Mouse (Mus musculus) testis, adult 2 months (tissue): ENCODE data around the gene Pigu. TPM values are rescaled to one million over a fixed set of nuclear protein-coding genes. Genes with fewer than 3 reads are reported as not detected.
A peak's percentile ranks its signal among the peaks of the same experiment; 100 is the strongest.

ENCODE experiments used
- H3K27ac ChIP-seq: fragments of 200-500 bp; 2 replicates; pipeline ENCODE4 v1.5.1; 2012; ENCODE audit warnings: low read depth, low read length; ENCODE audit not compliant: control insufficient read depth, insufficient read depth
- H3K27me3 ChIP-seq: fragments of 200-500 bp; 2 replicates; pipeline ENCODE4 v1.6.1; 2012; ENCODE audit warnings: mild to moderate bottlenecking, low read length, moderate library complexity; ENCODE audit not compliant: control insufficient read depth, insufficient read depth
- H3K36me3 ChIP-seq: fragments of 200-500 bp; 2 replicates; pipeline ENCODE4 v1.6.1; 2012; ENCODE audit warnings: mild to moderate bottlenecking, low read length; ENCODE audit not compliant: control insufficient read depth, insufficient read depth
- H3K4me1 ChIP-seq: fragments of 200-500 bp; 2 replicates; pipeline ENCODE4 v1.6.1; 2012; ENCODE audit warnings: low read length; ENCODE audit not compliant: control insufficient read depth, insufficient read depth
- H3K4me3 ChIP-seq: fragments of 200-500 bp; 2 replicates; pipeline ENCODE4 v1.5.1; 2012; ENCODE audit warnings: low read depth, mild to moderate bottlenecking, low read length, moderate library complexity, mixed read lengths; ENCODE audit not compliant: control insufficient read depth
- CTCF ChIP-seq: fragments of 200-500 bp; IDR thresholded peaks from 2 replicates; pipeline ENCODE4 v1.5.1; 2012; ENCODE audit warnings: low read depth, mild to moderate bottlenecking, inconsistent platforms, low read length, moderate library complexity; ENCODE audit not compliant: control insufficient read depth, insufficient read depth, insufficient replicate concordance
- POLR2A ChIP-seq: fragments of 200-500 bp; IDR thresholded peaks from 2 replicates; pipeline ENCODE4 v1.6.1; 2012; ENCODE audit warnings: low read depth, mild to moderate bottlenecking, inconsistent platforms, low read length, moderate library complexity; ENCODE audit not compliant: control insufficient read depth
- polyA plus RNA-seq: library from polyadenylated mRNA; depleted of rRNA; stranded (reverse); fragments of >200 nt; gene quantifications from 2 replicates; pipeline ENCODE4 v1.2.3, GENCODE M21; 2012; rRNA removed

The Pigu gene
- polyA plus RNA-seq: 26.0 and 36.9 TPM in 2 replicates

- Histone ChIP-seq H3K4me3 (peak within 1 kb of the TSS; percentile 97), H3K36me3 (no peaks in the 10 kb centered on the region), H3K4me1 (peaks cover 2% of the 10 kb centered on the region; the same call in 1 of the 2 replicates), H3K27me3 (no peaks in the 10 kb centered on the region), H3K27ac (peak within 1 kb of the TSS; percentile 86)
- TF ChIP-seq CTCF (no peak), POLR2A (peak; percentile 89)
Observed at GRCm38 (mm10) chr2:155356971-155357591, at the start of gene Pigu. Gene Pigu, minus strand, starts transcription at chr2:155357430.

- Histone ChIP-seq H3K4me3 (no peak overlapping the region), H3K27me3 (no peaks in the 10 kb centered on the region), H3K27ac (no peak overlapping the region), H3K36me3 (no peaks in the 10 kb centered on the region; the same call in 1 of the 2 replicates), H3K4me1 (no peaks in the 10 kb centered on the region)
- TF ChIP-seq CTCF (no peak), POLR2A (no peak)
Observed at GRCm38 (mm10) chr2:155404635-155405034, 47.4 kb upstream of the Pigu start.

- no peak overlapping the region for H3K4me3 ChIP-seq
- no peaks in the 10 kb centered on the region; the same call in 1 of the 2 replicates for H3K36me3 ChIP-seq
- H3K4me1 ChIP-seq: no peaks in the 10 kb centered on the region
- no peak for TF ChIP-seq CTCF
- TF ChIP-seq POLR2A: no peak
- no peak overlapping the region for H3K27ac ChIP-seq
- H3K27me3 ChIP-seq: no peaks in the 10 kb centered on the region
Observed at GRCm38 (mm10) chr2:155401926-155402325, 44.7 kb upstream of the Pigu start.

GRCm38 (mm10) chr2:155400276-155400675, 43.0 kb upstream of the Pigu start:
- TF ChIP-seq POLR2A (no peak), CTCF (no peak)
- Histone ChIP-seq H3K27ac (no peak overlapping the region), H3K36me3 (no peaks in the 10 kb centered on the region; the same call in none of the 2 replicates), H3K4me3 (no peak overlapping the region), H3K27me3 (no peaks in the 10 kb centered on the region), H3K4me1 (no peaks in the 10 kb centered on the region)

- Histone ChIP-seq H3K36me3 (no peaks in the 10 kb centered on the region; the same call in none of the 2 replicates), H3K27ac (no peak overlapping the region), H3K4me3 (no peak overlapping the region), H3K4me1 (no peaks in the 10 kb centered on the region), H3K27me3 (no peaks in the 10 kb centered on the region)
- TF ChIP-seq POLR2A (no peak), CTCF (no peak)
Observed at GRCm38 (mm10) chr2:155394586-155394985, 37.4 kb upstream of the Pigu start.

GRCm38 (mm10) chr2:155388573-155388972, 31.3 kb upstream of the Pigu start:
- no peak for TF ChIP-seq POLR2A
- TF ChIP-seq CTCF: no peak
- Histone ChIP-seq H3K4me3 (no peak overlapping the region), H3K36me3 (no peaks in the 10 kb centered on the region; the same call in 1 of the 2 replicates), H3K4me1 (peaks cover 5% of the 10 kb centered on the region; the same call in 1 of the 2 replicates), H3K27me3 (no peaks in the 10 kb centered on the region), H3K27ac (no peak overlapping the region)

- Histone ChIP-seq H3K4me1 (peaks cover 7% of the 10 kb centered on the region), H3K27ac (peak overlapping the region; percentile 32; the same call in 1 of the 2 replicates), H3K4me3 (peak overlapping the region; percentile 82), H3K36me3 (no peaks in the 10 kb centered on the region), H3K27me3 (no peaks in the 10 kb centered on the region)
- TF ChIP-seq CTCF (no peak), POLR2A (no peak)
Observed at GRCm38 (mm10) chr2:155387052-155387451, 29.8 kb upstream of the Pigu start.
